Comparison of ENCODE assay signal across 17 mouse cellular contexts in genomic region chr5:7961113-7961512, GRCm38 (mm10). TPM values are rescaled to one million over a fixed set of nuclear protein-coding genes. Genes with fewer than 3 reads are reported as not detected.
"Had no signal": no experiment of that assay in that cellular context is flagged by ENCODE, and none has a peak within 500 bp of the region (broad histone marks: within the 10 kb centered on the region; RNA-seq: fewer than 3 reads in every experiment).

No protein-coding gene starts in this region.

- H3K27ac ChIP-seq: lung, embryonic 15.5 days; macrophage; midbrain, embryonic 13.5 days; midbrain, embryonic 15.5 days; neural tube, embryonic 12.5 days had no signal

- H3K4me3 ChIP-seq: megakaryocyte, embryonic 14.5 days; neural tube, embryonic 12.5 days had no signal

- ATAC-seq: midbrain, embryonic 13.5 days; midbrain, embryonic 15.5 days had no signal

- H3K27me3 ChIP-seq: lung, embryonic 15.5 days; midbrain, embryonic 13.5 days; midbrain, embryonic 15.5 days; neural tube, embryonic 12.5 days had no signal

- H3K4me1 ChIP-seq: megakaryocyte, embryonic 14.5 days had no signal

- DNase-seq: lung, adult 2 months; lung, postnatal 10 days; right cerebral cortex, postnatal 25 days; right cerebral cortex, postnatal 4 days; spleen, adult 18-20 months; thymus, adult 18-20 months; thymus, postnatal 14 days; thymus, postnatal 36 days had no signal

- H3K9ac ChIP-seq: midbrain, embryonic 13.5 days; midbrain, embryonic 15.5 days; neural tube, embryonic 12.5 days had no signal

- H3K9me3 ChIP-seq: lung, embryonic 15.5 days; megakaryocyte, embryonic 14.5 days; midbrain, embryonic 13.5 days; midbrain, embryonic 15.5 days; neural tube, embryonic 12.5 days had no signal

- H3K36me3 ChIP-seq: lung, embryonic 15.5 days; midbrain, embryonic 13.5 days; midbrain, embryonic 15.5 days; neural tube, embryonic 12.5 days had no signal

RNA-seq across cellular contexts. Expression of gene Steap4, which starts 0.9 kb away (rescaled TPM):
- total RNA-seq: megakaryocyte progenitor cell, adult 5-6 weeks; monocyte, adult 5-6 weeks had no signal
- polyA plus RNA-seq: macrophage; midbrain, embryonic 15.5 days; neural tube, embryonic 14.5 days had no signal
